Mouse (Mus musculus) cortical plate, adult 2 months (tissue): Measurements from ENCODE around the gene Tbc1d2.

ENCODE experiments used
- CTCF ChIP-seq: fragments of 200-500 bp; IDR thresholded peaks from 2 replicates; pipeline ENCODE4 v1.5.1; 2011; ENCODE audit warnings: mild to moderate bottlenecking, control low read depth, low read length; ENCODE audit not compliant: insufficient read depth; ENCODE audit errors: extremely low read depth
- POLR2A ChIP-seq: fragments of 200-500 bp; IDR thresholded peaks from 2 replicates; pipeline ENCODE4 v1.6.1; 2011; ENCODE audit warnings: mild to moderate bottlenecking, low read length, control low read depth; ENCODE audit not compliant: insufficient read depth; ENCODE audit errors: extremely low read depth

DNA sequence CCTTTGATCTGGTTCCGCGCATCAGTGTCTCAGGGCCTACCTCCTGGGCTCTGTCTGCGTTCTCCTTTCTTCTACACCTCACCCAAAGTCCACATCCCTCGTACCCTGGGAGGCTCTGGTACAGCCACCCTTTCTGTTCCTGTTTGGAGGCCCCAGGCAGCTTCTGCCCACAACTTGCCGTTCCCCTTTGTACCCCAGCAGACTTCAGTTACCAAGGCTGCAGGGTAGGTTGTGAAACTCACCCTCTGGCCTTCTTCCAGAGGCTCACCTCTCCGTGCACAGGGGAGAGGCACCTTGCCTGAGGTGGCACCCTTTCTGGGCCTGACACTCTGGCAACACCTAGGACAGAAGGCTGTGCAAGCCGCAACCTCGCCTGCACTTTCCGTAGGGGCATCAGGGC, 94.2 kb downstream of the Tbc1d2 start:
- TF ChIP-seq CTCF = no peak
- TF ChIP-seq POLR2A = no peak
